Mouse (Mus musculus) thymus, adult 18-20 months (tissue): ENCODE measurements around the gene Vcl.

Experiments
- DNase-seq, 2 experiments: peaks; one replicate each; pipeline ENCODE4 v3.0.0; 2022; ENCODE audit warnings: mixed read lengths in 2 of 2

The Vcl gene

GRCm38 (mm10) chr14:20945296-20945695 is 16.1 kb downstream of the Vcl start:
- DNase-seq = no peak

- DNase-seq = no peak
These were observed 26.8 kb downstream of the Vcl start for GRCm38 (mm10) chr14:20956021-20956420.

GRCm38 (mm10) chr14:20958971-20959370 is 29.8 kb downstream of the Vcl start:
- DNase-seq = no peak

DNA sequence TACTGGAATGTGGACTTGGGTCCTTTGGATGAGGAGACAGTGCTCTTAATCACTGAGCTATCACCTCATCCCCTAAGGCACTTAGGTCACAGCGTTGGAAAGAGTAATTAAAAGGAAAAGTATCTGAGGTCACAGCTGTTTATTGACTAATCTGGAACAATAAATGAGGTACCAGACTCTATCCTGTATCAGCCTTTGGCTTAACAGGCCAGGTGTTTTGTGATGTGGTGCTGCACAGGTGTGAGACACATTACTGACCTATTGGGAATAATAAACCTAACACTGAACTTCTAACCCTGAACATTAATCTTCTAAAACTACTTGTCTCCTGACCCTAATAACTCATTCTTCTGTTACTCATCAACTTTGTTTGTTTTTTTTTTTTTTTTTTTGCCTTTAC is 33.3 kb downstream of the Vcl start:
- DNase-seq = no peak

DNA sequence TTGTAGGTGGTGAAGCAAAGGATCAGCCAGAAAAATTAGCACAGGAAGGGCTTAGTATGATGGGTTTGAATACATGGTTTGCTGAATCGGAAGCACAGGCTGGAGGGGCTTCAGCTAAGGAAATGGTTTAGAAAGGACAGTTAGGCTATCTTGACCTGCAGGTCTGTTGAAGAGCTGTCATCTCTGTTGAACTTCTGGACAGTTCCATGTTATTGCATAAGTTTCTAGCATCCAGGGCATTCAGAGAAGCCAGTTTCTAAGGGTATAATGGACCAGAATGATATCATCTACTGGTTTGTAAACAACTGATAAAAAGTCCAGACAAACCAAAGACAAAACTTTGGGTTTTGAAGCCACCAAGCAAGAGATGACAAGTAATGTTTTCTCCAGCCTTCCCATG is 33.7 kb downstream of the Vcl start:
- DNase-seq = no peak

DNA sequence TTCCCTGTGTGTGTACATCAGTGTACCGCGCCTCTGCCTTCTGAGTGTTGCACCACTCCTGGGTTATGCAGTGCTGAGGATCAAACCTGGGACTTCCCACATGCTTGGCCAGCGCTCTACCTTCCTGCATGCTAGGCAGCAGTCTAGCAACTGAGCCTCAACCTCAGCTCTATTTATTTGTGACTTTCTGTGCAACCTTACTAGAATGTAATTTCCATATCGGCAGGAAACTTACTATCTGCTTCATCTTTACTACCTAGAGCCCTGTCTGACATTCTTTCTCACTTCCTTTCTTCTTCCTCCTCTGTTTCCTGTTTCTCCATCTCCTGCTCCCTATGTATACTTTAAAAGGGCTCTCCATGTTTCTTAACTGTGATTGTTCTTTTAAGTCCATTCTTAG is 34.7 kb downstream of the Vcl start:
- no peak for DNase-seq

GRCm38 (mm10) chr14:20964285-20964684 is 35.1 kb downstream of the Vcl start:
- DNase-seq = no peak

- DNase-seq = no peak
These were observed 37.9 kb downstream of the Vcl start for GRCm38 (mm10) chr14:20966959-20967670.

DNA sequence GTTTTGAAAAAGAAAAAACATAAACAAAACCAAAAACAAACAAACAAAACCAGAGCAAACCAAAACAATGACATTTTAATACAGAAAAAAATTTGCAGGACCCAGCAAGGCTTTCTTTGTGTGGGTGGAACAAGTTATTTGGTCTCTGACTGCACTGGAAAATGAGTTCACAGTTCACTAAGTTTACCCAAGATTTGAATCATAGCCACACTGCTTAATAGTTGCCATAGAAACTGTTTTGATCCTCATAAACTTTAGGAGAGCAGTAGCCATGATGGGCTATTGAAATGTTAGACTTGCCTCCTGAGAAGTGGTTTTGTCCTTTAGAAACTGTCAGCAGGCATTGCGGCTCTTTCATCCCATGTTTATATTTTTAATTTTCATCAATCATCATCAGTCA is 39.9 kb downstream of the Vcl start:
- DNase-seq = no peak

DNA sequence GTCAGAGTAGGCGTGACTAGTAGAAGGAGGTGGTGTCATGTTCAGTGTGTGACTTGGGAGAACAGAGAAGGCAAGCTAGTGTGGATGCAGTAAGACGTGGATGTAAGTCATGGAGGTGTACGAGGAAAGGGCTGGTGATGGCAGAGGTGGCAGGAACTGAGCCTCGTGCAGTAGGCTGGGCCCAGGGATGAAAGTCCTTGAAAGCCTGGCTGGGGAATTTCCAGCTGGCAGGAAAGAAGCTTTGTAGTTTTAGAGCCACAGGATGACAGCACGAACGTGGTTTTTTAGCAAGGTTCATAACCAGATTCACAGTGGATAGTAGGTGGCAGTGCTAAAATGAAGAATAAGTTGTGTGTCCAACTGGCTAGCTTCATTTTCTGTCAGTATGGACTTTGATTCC is 41.2 kb downstream of the Vcl start:
- no peak for DNase-seq

DNA sequence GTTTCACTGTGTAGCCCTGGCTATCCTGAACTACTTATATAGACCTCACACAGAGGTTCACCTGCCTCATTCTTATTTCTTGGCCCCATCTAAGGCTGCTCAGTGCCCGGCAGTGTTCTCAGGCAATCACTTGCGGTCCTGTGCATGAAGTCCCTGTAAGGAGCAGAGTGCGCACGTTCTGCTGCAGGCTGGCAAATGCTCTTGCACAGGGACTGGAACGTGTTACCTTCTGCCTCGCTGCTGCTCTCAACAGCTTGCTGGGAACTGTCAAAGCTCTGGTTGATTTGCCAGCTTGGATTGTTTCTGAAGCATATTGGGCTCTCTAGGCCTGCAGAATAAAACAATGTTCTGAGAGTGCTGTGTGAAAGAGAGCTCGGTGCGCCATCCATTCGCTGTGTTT is 41.7 kb downstream of the Vcl start:
- no peak for DNase-seq

- DNase-seq = no peak
These were observed 44.6 kb downstream of the Vcl start for GRCm38 (mm10) chr14:20973821-20974220.

DNA sequence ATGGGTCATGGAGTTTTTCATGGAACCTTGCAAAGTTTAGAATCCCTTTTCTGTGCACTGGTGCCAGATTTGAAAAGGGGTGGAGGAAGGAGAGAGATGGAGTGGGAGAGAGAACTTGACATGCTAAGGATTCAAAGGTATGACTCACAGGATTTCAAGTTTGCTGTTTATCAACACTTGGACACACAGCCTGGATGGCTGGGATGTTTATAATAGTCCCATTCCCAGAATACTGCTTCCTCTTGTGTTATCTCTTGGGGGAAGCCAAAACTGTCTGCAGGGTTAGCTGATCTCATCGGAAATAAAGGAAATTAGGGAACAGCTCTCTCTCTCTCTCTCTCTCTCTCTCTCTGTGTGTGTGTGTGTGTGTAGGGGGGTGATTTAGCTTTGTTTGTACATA is 47.5 kb downstream of the Vcl start:
- DNase-seq = no peak

- no peak for DNase-seq
These were observed 48.5 kb downstream of the Vcl start for GRCm38 (mm10) chr14:20977726-20978125.

GRCm38 (mm10) chr14:20983832-20984231 is 54.6 kb downstream of the Vcl start:
- DNase-seq = no peak

DNA sequence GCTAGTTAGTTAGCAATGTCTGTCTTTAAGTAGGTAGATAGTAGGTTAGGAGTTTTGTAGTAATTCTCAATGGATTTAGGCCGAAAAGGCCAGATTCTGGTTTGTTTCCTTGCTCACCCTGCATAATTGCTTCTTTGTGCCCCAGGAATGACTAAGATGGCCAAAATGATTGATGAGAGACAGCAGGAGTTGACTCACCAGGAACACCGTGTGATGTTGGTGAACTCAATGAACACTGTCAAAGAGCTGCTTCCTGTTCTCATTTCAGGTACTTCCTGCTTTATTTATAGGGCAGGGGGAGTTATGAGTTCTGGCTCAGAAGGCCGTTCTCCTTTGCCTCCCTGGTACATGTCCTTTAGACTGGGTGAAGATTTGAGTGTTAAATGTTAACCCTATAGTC is 56.3 kb downstream of the Vcl start:
- no peak for DNase-seq

GRCm38 (mm10) chr14:20991492-20991891 is 62.3 kb downstream of the Vcl start:
- no peak for DNase-seq

DNA sequence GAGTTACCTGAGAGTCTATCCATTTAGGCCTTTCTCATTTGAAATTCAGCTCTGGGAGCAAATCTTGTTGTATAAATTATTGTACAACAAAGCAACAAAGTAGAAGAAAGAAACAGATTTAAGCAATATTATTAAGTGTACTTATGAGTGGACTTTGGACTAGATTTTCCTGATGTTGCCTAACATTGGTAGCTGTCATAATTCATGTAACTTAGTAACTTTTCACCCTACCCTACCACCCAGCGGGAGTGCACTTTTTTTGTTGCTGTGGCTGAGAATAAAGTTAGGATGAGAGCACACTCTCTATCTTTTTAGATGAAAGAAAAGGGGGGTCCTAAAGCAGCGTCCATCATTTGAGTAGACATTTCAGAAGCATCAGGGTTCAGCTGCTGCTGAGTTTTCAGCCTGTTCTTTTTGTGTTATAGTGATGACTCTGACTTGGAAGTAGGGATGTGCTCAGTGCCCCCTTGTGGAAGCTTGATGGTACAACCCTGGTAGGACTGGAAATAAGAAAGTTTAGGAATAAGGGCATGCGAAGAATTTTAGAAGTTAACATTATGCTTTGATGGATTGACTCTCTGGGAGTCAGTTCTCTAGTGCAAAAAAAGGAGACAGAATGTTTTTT is 64.0 kb downstream of the Vcl start:
- no peak for DNase-seq

GRCm38 (mm10) chr14:20994475-20994874 is 65.3 kb downstream of the Vcl start:
- DNase-seq = no peak

GRCm38 (mm10) chr14:20995497-20995896 is 66.3 kb downstream of the Vcl start:
- no peak for DNase-seq

- DNase-seq = no peak
These were observed 67.2 kb downstream of the Vcl start for GRCm38 (mm10) chr14:20996361-20996760.

GRCm38 (mm10) chr14:20997548-20997947 is 68.3 kb downstream of the Vcl start:
- DNase-seq = no peak

- DNase-seq = no peak
These were observed 70.4 kb downstream of the Vcl start for GRCm38 (mm10) chr14:20999617-21000016.

DNA sequence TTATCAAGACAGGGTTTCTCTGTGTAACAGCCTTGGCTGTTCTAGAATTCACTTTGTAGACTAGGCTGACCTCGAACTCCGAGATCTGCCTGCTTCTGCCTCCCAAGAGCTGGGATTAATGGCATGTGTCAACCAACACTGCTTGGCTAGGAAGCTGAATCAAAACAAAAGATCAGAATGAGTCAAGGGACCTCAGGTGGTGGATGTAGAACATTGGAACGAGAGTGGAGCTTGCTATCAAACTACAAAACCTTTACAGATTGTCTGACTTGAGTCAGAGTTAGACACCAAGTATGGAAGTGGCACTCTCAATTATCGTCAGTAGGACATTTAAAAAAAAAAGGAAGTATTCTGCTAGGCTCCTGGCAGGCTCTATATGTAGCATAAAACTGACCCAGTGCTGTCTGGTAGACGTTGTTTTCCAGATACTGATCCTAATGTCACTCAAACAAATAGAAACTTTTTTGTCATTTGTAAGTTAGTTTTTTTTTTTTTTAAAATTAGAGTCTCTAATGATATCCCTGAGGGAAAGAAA is 84.7 kb downstream of the Vcl start:
- no peak for DNase-seq

DNA sequence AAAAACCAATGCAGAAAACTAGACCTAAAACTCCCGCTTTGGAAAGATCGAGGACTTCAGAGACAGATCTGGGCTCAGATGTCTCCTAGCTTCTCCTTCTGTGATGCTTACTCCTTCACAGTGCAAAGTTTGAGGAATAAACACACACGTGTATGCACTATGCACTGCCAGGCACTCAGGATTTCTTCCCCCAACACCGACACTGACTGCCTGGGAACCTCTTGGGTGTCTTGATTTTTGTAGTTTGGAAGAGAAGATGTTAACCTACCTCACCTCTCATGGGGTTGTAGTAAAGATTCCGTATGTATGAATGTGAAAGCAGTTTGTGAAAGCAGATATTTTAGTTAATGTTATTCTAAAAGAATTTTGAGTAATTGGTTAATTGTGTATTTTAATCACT is 88.7 kb downstream of the Vcl start:
- DNase-seq = no peak
